ENCODE assay signal across 11 mouse cellular contexts in the genomic region with DNA sequence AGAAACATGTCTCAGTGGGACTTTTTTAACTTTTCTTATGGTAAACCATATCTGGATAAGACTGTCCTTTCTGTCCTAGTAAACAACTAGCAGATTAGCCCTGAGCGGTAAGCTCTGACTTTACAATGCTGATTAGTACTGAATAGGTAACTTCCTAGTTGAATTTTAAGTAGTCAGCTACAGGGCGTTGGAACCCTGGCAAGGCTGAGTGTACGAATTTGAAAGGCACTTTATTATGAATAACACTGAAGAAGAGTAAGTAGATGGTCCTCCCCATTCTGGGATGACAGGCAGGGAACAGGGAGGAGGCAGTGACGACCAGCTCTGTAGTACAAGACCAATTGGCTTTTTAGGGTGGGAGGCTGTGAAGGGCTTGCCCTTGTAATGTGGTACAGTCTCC. TPM values are rescaled to one million over a fixed set of nuclear protein-coding genes. Genes with fewer than 3 reads are reported as not detected.
"Had no signal": no experiment of that assay in that cellular context is flagged by ENCODE, and none has a peak within 500 bp of the region (broad histone marks: within the 10 kb centered on the region; RNA-seq: fewer than 3 reads in every experiment).

No protein-coding gene starts in this region.

RNA-seq across cellular contexts. Expression of a gene that starts 21.4 kb away (rescaled TPM):
- polyA plus RNA-seq: neural tube, embryonic 14.5 days; neural tube, embryonic 15.5 days; small intestine, adult 2 months; spleen, adult 2 months; stomach, embryonic 14.5 days; stomach, embryonic 15.5 days; stomach, postnatal 0 days; testis, adult 2 months; thymus, adult 2 months; thymus, postnatal 0 days; urinary bladder, adult 2 months had no signal
